Mouse (Mus musculus): Measurements from ENCODE around the gene Tmem175.
"Not testable (repeated sequence)": the region's sequence is repeated elsewhere in the genome, so short reads cannot be mapped to it uniquely, and the experiment has no call there.

Tmem175 gene

DNA sequence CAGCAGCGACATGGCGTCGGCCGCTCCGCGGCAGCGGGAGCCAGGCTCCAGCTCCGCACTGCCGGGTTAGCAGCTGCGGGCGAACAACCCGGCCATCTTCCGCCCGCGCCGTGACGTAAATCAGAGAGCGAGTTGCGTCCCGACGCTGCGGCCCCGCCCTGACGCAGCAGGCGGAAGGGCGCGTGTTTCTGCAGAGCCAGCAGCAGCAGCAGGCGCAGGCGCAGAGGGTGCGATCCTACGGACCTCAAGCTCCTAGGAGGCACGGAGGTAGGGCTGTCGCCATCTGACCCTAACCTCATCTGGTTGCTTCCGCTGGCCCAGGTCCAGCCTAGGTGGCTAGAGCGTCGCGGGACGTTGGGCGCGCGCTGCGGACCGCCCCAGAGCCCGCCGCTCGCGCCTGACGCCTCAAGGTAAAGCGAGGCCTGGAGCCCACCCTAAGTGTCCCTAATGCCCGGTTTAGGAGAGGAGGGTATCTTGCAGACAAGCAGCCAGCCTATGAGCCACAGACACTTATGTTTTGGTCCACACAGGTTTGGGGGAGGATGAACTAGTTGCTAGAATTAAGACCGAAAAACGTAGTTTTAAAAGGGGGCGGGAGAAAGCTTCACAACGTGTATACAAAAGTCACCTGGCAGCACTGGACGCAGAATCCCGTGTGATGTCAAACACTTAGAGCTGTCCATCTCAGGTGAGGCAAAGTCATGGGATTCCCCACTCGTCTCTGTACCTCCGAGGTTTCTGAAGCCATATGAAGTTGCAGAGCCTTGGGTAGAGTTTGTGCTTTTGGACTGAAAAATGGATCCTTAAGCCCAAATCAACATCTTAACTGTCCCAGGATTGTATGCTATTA, at the start of gene Tmem175, which contains the start of gene Gak:
TSS of gene Tmem175 (plus strand) at position 137 of the 850 bp plus-strand sequence.
TSS of gene Gak (minus strand) at position 122 of the 850 bp plus-strand sequence.
- DNase-seq (ENCODE audit: low spot score) = peak; percentile 91

DNA sequence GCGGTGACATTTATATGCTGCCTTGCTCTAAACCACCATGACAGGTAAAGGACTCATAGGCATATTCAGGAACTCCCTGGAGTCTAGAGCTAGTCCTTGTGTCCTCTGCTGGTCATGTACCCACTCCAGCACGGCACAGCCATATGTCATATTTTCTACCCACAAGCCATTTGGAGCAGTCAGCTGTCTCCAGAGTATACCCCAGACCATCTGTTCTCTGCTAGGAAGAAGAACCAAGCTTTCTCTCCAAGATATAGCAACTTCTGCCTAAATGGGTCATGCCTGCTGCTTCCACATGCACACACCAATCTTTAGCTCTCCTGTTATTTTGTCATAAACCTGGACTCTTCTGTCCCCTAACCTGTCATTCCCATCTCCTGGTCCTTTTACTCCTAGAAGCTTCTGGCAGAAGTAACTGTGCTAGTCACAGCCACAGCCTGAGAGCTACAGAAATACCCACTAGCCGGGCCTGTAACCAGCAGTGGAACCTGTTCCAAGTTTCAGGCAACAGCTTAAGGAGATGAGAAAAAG, 48.1 kb upstream of the Tmem175 start:
- no peak for DNase-seq (ENCODE audit: low spot score)

DNA sequence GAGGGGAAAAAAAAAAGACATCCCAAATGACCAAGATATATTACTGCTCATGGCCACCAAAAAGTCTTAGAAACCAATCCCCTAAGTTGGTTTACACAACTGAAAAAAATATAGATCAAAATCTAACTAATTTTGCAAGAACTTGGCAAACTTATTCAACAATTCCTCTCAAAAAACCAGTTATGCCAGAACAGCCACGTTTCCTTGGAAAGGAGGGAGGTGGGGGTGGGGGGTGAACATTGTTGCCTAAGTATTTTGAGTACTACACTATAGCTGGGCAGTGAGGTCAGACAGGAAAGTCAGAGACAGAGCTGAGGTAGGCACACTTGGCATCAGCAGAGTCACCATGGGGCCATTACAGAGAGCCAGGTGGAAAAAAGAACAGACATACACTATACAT, 29.6 kb upstream of the Tmem175 start:
- DNase-seq (ENCODE audit: low spot score) = no peak

DNA sequence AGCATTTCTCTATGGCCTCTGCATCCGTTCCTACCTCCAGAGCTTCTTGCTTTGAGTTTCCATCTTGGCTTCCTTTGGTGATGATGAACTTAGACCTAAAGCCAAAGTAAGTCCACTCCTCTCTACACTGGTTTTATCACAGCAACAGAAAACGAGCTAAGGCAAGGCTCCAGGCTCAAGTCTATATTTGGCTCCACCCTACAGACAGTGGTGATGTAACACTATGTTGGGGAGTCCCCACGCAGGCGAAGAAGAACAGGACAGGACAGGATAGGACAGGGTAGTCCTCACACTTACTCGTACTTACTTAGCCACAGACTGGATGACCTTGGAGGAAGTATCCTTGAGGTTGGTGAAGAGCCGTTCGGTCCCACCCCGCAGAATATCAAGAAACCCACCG, 27.0 kb upstream of the Tmem175 start:
- no peak for DNase-seq (ENCODE audit: low spot score)

DNA sequence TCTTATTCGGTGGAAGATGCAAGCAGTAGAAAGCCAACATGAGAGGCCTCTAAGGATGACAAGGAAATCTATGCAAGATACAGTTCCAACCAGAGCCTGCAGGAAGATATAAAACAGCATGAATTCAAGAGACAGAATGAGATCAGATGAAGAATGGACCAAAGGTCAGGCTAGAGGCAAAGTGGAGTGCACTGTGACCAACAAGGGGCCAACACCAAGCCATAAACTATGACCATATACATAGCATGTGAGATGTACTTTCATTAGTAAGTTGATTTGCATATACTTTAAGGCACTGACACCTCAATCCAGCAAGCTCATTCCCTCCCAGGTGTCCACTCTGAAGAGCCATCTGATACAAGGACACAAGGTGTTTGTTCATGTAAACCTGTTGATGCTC, 19.1 kb upstream of the Tmem175 start:
- DNase-seq (ENCODE audit: low spot score) = no peak

DNA sequence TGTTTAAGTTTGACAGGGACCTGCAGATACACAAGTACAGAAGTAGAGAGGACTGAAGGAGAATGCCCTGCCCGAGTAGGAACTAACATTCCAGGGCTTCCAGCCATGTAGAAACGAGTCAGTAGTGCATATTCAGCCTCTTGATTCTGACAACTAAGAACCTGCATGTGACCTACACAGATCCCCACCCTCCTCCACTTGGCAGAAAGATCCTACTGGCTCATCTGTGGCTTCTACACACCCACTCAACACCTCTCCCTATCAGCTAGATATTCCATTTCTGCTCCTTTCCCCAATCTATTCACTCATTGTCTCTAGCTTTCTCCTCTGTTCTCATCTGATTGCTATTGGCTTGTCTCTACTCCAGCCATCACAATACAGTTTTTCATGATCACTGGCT, 7.7 kb upstream of the Tmem175 start:
- DNase-seq (ENCODE audit: low spot score) = no peak

DNA sequence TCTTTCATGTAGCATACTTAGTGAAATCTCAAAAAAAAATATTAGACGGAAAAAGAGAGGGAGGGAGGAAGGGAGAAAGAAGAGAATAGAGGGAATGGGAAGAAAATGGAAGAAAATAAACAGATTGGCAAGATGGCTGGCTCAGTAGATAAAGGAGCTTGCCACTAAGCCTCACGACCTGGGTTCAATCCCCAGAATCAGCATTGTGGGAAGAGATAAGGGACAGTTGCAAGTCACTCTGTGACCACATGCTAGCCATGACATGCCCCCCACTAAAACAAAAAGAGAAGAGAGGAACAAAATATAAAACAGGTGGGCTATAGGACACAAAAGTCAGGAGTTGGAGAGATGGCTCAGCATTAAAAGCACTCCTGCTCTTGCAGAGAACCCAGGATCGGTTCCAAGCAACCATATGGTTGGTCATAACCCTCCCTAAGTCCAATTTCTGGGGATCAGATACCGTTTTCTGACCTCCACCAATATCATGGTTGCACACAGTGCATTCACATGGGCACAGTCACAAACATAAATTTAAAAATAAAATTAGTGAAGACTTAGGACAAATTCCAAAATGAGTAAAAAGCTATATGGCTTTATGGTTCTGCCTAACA, 3.4 kb upstream of the Tmem175 start:
- DNase-seq (ENCODE audit: low spot score) = no peak

DNA sequence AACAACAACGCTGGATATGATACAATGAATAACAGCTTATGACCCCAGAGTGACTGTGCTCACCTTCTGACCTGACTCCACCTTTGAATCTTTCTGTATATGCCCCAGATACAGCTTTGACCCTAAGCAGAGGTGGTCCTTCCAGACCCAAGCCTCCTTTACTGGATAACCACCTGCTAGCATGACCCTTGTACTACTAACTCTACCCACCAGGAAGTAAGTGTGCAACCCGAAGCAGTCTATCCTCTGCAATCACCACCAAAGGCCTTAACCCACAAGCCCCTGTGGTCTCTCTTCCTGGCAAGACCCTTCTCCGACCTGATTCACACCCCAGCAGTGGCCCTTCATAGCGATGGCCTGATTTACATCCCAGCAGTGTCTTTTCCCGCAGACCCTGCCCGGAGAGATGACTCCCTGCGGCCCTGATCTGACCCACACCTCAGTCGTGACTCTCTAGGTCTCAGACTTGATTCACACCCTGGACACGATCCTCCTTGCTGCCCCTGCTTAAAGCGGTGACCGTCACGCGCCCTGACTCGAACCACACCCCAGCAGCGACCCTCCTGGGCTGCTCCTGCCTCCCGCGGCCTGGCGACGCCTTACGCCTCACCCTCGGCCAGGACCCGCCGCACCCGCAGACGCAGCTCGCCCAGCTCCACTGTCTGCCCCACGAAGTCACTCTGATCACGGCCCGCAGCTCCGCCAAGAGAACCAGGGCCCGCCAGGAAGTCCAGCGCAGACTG, 508 bp upstream of the Tmem175 start:
- DNase-seq (ENCODE audit: low spot score) = no peak

DNA sequence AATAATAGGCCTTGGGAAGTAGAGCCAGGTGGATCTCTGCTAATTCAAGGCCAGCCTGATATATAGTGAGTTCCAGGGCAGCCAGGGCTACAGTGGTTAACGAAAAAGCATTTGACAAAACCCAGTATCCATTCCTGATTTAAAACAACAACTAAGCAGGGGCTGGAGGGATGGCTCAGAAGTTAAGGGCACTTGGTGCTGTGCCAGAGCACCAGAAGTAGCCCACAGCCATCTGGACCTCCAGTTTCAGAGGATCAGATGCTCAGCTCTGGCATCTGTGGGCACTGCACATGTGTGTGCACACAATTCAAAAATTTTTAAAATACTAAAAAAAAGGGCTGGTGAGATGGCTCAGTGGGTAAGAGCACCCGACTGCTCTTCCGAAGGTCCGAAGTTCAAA, 4.1 kb downstream of the Tmem175 start:
- no peak for DNase-seq (ENCODE audit: low spot score)

DNA sequence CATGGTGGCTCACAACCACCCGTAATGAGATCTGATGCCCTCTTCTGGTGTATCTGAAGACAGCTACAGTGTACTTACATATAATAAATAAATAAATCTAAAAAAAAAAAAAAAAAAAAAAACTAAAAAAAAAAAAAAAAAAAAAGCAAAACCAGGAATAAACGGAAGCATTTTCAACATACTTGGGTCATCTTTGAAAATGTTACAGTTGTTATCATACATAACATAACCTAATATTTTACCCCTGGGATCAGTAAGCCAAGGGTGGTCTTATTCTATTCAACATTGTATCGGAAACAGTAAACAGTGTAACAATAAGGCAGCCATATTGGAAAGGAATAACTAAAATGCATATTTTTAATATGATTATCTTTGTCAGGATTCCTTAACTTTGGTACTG, 4.5 kb downstream of the Tmem175 start:
- not testable (repeated sequence) for DNase-seq (ENCODE audit: low spot score)

DNA sequence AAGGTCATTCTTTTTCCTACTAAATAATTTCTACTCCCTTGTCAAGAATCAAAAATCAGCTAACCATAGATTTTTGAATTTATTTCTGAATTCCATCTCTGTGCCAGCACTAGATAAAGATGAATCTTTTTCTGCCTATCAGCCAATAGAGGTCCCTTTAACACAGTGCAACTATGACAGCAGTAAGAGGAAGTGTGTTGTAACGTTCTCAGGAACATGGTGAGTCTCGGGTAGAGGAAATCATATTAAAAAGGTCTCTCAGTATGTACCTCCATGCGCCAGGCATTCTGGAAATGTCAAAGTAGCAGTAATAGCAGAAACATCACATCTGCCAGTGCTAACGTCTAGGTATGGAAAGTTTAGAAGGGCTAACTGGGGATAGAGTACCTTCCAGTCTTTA, 6.6 kb downstream of the Tmem175 start:
- no peak for DNase-seq (ENCODE audit: low spot score)

DNA sequence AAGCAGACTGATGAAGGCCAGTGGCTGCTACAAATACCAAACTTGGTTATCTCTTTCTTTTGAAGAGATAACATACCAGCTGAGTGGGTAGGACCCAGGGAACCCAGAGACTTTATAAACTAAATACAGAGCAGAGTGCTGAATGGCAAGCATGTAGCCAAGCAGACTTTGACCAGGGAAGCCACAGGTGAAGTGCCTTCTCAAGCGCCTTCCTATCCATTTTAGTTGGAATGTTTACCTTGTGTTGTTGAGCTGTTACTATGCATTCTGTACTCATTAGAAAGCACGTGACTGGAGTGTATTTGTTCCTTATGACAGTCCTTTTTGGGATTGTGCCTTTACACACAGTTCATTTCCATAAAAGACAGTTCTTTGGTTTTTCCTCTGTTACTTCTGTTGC, 14.1 kb downstream of the Tmem175 start:
- no peak for DNase-seq (ENCODE audit: low spot score)

DNA sequence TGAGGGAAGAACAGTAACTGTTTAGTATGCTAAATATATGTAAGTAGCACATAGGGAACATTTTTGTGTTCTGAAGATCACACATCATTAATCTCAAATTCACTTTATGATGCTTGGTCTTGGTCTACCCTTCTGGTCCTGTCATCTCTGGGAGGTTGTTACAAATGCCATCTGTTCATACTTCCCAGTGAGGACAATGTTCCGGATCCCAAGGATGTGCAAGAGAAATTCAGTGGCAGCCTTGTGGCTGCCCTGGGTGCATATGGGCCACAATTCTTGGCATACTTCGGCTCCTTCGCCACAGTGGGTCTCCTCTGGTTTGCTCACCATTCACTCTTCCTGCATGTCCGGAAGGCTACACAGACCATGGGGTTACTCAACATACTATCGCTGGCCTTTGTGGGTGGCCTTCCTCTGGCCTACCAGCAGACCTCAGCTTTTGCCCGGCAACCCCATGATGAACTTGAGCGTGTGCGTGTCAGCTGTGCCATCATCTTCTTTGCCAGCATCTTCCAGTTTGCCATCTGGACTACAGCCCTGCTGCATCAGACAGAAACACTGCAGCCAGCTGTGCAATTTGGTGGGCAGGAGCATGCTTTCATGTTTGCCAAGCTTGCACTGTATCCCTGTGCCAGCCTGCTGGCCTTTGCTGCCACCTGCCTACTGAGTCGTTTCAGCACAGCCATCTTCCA, 16.2 kb downstream of the Tmem175 start:
- no peak for DNase-seq (ENCODE audit: low spot score)

DNA sequence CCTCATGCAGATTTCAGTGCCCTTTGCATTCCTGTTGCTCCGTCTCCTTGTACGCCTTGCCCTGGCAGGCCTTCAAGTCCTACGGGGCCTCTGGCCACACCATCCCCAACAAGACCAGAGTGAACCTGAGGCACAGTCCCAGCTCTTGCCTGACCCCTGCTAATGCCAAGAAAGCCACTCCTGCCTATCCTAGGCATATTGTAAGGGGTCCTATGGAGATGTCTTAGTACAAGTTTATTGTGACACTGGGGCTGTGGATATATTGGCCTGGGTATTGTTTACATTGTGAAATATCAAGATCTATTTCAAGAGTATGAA, 16.7 kb downstream of the Tmem175 start:
- DNase-seq (ENCODE audit: low spot score) = no peak

DNA sequence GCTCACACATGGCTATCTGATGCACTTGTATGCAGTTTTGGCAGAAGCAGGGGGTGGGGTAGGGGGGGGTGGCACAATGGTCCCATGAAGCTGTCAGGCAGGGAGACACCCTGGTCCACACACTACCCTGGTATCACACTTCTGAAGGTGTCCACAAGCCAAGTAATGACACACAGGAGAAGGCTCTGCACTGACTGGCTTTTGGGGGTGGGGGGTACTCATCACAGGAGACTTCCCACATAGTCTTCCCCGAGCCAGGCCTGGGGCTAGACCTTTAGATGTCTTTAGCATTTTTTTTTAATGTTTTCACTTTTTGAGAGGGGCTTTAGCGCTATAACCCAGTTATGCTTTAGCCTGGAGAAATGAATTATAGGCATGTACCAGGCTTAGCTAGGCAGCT, 17.7 kb downstream of the Tmem175 start:
- DNase-seq (ENCODE audit: low spot score) = no peak

DNA sequence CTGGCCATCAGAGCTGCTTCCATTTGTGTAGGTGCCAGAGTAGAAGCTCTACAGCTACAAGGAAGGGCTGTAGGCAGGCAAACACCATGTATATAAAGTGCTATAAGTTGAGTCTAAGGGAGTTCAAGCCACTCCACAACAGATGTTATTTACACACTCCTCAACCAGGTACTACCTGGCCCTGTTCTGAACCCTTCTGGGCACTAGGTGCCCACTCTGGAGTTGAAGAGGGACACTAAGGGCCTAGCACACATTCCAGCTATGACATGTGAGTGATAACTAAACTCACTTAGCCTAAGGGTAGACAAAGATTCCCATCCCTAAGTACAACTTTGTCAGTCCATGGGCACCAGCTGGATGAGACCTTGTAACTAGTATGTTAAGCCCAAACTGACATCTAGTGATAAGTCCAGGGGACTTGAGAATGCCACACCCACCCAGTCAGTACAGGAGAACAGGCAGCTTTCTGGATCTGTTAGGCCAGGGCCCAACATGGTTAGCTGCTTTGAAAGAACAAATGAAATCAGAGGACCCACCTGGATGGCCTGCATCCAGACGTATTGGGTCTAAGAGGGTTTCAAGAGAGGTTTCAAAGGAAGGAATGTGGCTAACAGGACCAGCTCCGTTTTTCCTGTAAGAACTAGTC, 18.4 kb downstream of the Tmem175 start:
- no peak for DNase-seq (ENCODE audit: low spot score)

DNA sequence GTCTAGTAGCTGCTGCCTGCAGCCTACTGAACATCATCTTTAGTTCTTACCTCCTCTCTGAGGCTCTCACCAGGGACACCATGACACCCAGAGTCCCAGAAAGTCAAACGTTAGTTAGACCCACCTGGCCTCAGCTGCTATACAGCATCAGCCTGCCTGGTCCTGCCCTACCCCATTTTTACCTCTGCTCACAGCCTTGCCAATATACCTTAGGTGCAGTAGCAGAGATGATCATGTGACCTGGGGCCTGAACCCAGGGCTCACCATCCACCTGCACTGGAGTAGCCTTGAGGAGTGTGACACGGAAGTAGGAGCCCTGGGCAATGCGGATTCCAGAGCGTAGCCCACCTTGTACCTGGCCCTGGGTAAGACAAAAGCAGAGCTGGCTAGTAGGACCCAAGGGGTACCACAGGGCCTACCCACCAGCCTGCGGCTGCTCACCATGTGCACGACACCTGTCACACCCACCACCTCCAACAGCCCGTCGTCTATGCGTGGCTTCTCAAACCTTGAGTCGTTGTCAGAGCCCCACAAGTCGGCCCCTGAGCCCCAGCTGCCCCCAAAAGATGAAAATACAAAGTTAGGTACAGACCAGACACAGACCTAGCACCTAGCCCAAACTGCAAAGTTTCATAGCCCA, 19.5 kb downstream of the Tmem175 start:
- DNase-seq (ENCODE audit: low spot score) = peak; percentile 38

DNA sequence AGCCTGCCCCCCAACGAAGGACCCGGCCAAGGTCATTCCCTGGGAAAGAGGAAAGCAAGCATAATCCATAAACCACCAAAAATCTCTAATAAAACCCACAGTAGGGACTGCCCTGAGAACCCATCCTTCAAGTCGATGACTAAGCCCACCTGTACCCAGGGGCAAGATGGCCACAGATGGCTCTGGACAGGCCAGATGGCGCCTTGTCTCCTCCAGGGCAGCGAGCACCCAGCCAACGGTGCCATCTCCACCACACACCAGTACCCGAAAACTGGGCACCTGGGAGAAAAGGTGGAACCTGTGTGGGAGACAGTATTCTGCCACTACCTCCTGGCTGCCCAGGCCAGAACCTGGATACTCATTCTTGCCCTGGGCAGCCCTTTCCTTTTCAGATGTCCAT, 20.8 kb downstream of the Tmem175 start:
- DNase-seq (ENCODE audit: low spot score) = no peak

DNA sequence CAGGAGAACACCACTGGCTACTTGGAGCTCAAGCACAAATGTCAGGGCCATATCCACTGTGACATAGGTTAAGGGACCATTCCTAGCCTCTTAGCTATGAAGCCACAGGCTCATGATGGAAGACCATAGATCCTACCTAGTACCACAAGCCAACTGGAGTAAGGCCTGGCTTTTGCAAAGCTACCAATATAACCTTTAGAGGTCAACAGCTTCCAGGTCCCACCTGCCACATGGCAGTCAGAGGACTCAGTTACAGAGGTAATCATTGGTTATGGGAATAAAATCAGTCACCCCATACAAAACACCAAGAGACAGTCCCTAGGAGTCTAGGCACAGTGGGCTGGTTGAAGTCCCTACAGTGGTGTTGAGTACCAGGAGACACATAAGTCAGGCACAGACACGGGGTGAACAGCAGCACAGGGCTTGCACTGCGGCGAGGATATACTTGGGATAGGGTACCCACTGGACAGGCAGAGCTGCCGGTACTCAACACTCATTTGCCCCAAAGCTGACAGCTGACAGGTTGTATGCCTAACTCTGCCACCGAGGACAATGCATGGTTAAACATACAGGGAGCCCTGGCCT, 21.7 kb downstream of the Tmem175 start:
- no peak for DNase-seq (ENCODE audit: low spot score)

DNA sequence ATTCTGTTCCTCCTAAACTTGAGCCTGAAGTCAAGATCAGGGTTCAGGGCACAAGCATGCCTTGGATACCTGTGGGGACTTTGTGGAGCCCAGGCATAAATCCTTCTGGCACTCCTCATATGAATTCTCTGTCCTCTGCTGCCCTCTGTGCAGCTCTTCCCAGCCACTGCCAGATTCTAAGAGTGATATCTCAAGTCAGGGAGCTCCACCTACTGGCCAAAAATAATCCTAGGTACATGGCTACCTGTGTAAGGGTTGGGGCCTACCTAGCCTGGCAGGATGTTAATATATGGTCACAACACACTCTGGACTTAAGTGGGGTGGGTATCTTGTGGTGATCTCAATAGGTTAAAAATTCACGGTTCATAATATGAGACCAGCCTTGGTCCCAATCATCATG, 22.3 kb downstream of the Tmem175 start:
- peak; percentile 49 for DNase-seq (ENCODE audit: low spot score)

DNA sequence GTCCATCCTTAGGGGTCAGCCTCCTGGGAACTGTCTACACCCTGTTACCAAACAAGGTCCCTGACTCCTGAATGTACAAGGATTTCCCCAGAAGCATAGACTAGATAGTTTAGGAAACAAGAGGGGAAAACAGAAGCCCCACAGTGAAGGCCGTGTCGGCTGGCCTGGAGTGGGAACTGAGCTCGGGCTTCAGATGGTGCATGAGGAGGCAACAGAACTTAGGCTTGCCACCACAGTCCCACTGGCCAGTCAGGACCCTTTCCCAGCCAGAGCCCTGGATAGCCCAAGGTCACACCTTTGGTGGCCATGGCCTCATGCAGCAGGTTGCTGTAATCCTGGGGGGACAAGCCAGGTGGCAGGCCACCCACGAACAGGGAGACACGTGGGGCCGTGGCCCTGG, 23.8 kb downstream of the Tmem175 start:
- peak; percentile 39 for DNase-seq (ENCODE audit: low spot score)
